Mouse (Mus musculus): ENCODE measurements around the gene Mb. TPM values are rescaled to one million over a fixed set of nuclear protein-coding genes. Genes with fewer than 3 reads are reported as not detected.
A peak's percentile ranks its signal among the peaks of the same experiment; 100 is the strongest.

Mb gene
- polyA plus RNA-seq, 1 experiment from 2014 or later, result 1.4 TPM

DNA sequence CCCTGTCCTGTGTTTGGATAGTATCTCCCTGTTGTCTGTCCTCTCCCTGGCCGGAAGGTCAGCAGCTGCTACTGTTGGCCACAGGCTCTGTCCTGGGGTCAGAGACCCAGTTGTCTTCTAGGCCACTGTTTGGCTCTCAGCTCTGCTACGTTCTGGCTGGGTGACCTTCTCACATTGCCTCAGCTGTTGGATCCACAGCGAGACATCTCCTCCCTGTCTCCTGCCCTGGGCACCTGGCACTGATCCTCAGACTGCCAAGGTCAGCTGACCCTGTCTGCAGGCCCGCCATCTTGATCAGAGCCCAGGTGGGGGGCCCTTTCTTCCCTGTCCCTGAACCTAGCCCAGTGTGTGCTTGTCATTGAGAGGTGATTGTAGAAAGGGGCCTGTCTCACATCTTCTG lies 35.5 kb downstream of the Mb start:
- Histone ChIP-seq H3K4me3 (ENCODE audit: low read depth, low read length) (no peak overlapping the region), H3K9me3 (ENCODE audit: control insufficient read depth, low read length) (no peaks in the 10 kb centered on the region), H3K9ac (replicated peaks; ENCODE audit: low read depth, low read length) (no peak overlapping the region), H3K4me1 (ENCODE audit: control insufficient read depth, insufficient read depth, low read length) (peaks cover 12% of the 10 kb centered on the region; the same call in 1 of the 2 replicates), H3K27ac (ENCODE audit: low read depth, low read length) (no peak overlapping the region), H3K4me2 (ENCODE audit: low read depth, low read length) (no peak overlapping the region), H3K36me3 (ENCODE audit: control insufficient read depth, insufficient read depth, low read length) (no peaks in the 10 kb centered on the region), H3K27me3 (ENCODE audit: control insufficient read depth, insufficient read depth, low read length) (no peaks in the 10 kb centered on the region)
- no peak for ATAC-seq (ENCODE audit: low read depth)
- 76% methylated on average over 4 of the region's 4 CpGs for WGBS

DNA sequence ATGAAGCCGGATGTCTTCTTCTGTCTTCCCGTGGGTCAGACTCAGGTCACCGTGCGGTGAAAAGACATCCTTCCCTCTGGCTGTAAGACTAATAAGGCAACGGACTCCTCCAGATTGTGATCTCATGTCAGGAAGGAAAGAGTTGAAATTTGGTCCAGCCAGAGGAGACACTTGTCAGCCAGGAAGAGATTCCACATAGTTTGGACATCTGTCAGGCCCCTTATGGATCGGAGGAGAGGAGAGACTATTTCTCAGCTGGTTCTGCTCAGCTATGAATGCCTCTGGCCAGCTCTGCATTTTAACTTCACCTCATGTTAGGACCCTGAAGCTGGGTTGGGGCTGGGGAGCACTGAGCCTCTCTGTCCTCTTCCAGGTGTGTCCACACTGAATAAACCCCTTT lies 36.0 kb downstream of the Mb start:
- 64% methylated on average over 6 of the region's 6 CpGs for WGBS
- H3K4me2 ChIP-seq (ENCODE audit: low read depth, low read length), result 0 out of 2 replicates have a peak overlapping the region, but pooled peaks have one; percentile 0
- no peaks in the 10 kb centered on the region for H3K27me3 ChIP-seq (ENCODE audit: control insufficient read depth, insufficient read depth, low read length)
- peak overlapping the region; percentile 58 for H3K27ac ChIP-seq (ENCODE audit: low read depth, low read length)
- ATAC-seq (ENCODE audit: low read depth), result no peak
- H3K9ac ChIP-seq (replicated peaks; ENCODE audit: low read depth, low read length), result no peak overlapping the region
- H3K4me3 ChIP-seq (ENCODE audit: low read depth, low read length), result no peak overlapping the region
- H3K9me3 ChIP-seq (ENCODE audit: control insufficient read depth, low read length), result no peaks in the 10 kb centered on the region
- H3K4me1 ChIP-seq (ENCODE audit: control insufficient read depth, insufficient read depth, low read length), result peaks cover 12% of the 10 kb centered on the region; the same call in 1 of the 2 replicates
- no peaks in the 10 kb centered on the region for H3K36me3 ChIP-seq (ENCODE audit: control insufficient read depth, insufficient read depth, low read length)

GRCm38 (mm10) chr15:77013753-77014241 lies 36.7 kb downstream of the Mb start:
- peak overlapping the region; percentile 35; the same call in 1 of the 2 replicates for H3K9ac ChIP-seq (replicated peaks; ENCODE audit: low read depth, low read length)
- 19% methylated on average over 15 of the region's 15 CpGs for WGBS

DNA sequence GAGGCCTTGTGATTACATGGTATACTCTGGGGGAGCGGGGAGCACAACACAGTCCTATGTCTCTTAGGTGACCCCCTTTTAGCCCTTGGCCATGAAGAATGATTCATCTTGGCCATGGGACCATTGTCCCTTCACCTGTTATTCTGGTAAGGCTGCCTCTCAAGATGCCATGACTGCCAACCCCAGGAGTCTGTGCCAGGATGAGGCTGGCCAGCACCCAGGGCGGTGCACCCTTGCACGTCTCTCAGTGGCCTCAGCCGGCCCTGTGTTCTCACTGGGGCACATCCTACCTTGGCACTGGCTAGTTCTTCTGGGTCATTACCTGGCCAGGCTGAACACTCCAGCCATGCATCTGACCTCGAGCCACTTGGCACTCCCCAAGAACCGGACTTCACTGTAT lies 41.6 kb downstream of the Mb start:
- Histone ChIP-seq H3K9ac (replicated peaks; ENCODE audit: low read depth, low read length) (no peak overlapping the region), H3K27ac (ENCODE audit: low read depth, low read length) (no peak overlapping the region), H3K4me1 (ENCODE audit: control insufficient read depth, insufficient read depth, low read length) (peaks cover 5% of the 10 kb centered on the region; the same call in 1 of the 2 replicates), H3K9me3 (ENCODE audit: control insufficient read depth, low read length) (no peaks in the 10 kb centered on the region), H3K4me2 (ENCODE audit: low read depth, low read length) (no peak overlapping the region), H3K36me3 (ENCODE audit: control insufficient read depth, insufficient read depth, low read length) (no peaks in the 10 kb centered on the region), H3K27me3 (ENCODE audit: control insufficient read depth, insufficient read depth, low read length) (no peaks in the 10 kb centered on the region), H3K4me3 (ENCODE audit: low read depth, low read length) (no peak overlapping the region)
- ATAC-seq (ENCODE audit: low read depth), result no peak
- 96% methylated on average over 6 of the region's 6 CpGs for WGBS

More at GRCm38 (mm10) chr15:77013753-77014241, 36.7 kb downstream of the Mb start:
- Histone ChIP-seq H3K4me3 (ENCODE audit: low read depth, low read length) (no peak overlapping the region), H3K36me3 (ENCODE audit: control insufficient read depth, insufficient read depth, low read length) (no peaks in the 10 kb centered on the region), H3K4me2 (ENCODE audit: low read depth, low read length) (0 out of 2 replicates have a peak overlapping the region, but pooled peaks have one; percentile 0), H3K27ac (ENCODE audit: low read depth, low read length) (peak overlapping the region; percentile 71), H3K4me1 (ENCODE audit: control insufficient read depth, insufficient read depth, low read length) (peaks cover 12% of the 10 kb centered on the region; the same call in 1 of the 2 replicates), H3K27me3 (ENCODE audit: control insufficient read depth, insufficient read depth, low read length) (no peaks in the 10 kb centered on the region), H3K9me3 (ENCODE audit: control insufficient read depth, low read length) (no peaks in the 10 kb centered on the region)
- peak; percentile 54 for ATAC-seq (ENCODE audit: low read depth)

- ATAC-seq (ENCODE audit: low read depth), result peak; percentile 46; the same call in 1 of the 2 replicates
- WGBS, result 20% methylated on average over 3 of the region's 3 CpGs
- Histone ChIP-seq H3K9me3 (ENCODE audit: control insufficient read depth, low read length) (no peaks in the 10 kb centered on the region), H3K36me3 (ENCODE audit: control insufficient read depth, insufficient read depth, low read length) (no peaks in the 10 kb centered on the region), H3K4me2 (ENCODE audit: low read depth, low read length) (no peak overlapping the region), H3K4me1 (ENCODE audit: control insufficient read depth, insufficient read depth, low read length) (no peaks in the 10 kb centered on the region), H3K9ac (replicated peaks; ENCODE audit: low read depth, low read length) (no peak overlapping the region), H3K4me3 (ENCODE audit: low read depth, low read length) (no peak overlapping the region), H3K27me3 (ENCODE audit: control insufficient read depth, insufficient read depth, low read length) (no peaks in the 10 kb centered on the region), H3K27ac (ENCODE audit: low read depth, low read length) (no peak overlapping the region)
Observed at GRCm38 (mm10) chr15:77003868-77004215, 46.6 kb downstream of the Mb start.

DNA sequence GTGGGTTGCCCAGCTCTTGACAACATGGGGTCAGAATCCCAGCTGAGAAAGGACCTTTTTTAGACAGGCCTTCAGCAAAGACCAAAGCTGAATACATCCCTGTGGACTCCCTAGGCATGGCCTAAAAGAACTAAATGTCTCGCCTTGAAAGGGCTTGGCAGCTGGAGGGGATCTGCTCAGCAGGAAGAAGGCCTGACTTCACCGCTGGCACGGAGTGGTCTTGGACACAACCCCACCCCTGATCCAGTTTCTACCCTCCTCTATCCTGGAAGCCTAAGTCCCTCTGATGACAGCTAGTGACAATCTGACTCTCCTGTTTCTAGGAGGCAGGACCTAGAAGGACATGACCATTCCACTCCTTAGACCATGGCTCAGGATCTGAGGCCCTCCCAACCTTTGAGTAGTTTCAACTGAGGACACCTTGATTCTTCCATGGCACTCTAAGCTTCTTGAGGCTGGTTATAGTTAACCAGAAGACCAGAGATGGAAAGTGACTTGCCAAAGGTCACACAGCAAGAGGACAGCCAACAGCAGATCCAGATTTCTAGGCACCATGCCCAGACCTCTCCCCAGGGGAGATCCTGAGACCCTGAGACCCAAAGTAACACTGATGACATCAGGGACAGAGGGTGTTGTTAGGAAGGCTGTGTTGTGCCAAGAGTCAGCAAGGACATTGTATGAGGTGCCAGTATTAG lies 47.1 kb downstream of the Mb start:
- H3K9me3 ChIP-seq (ENCODE audit: control insufficient read depth, low read length), result no peaks in the 10 kb centered on the region
- no peak for ATAC-seq (ENCODE audit: low read depth)
- 93% methylated on average over 3 of the region's 3 CpGs for WGBS

GRCm38 (mm10) chr15:76998878-76999588 lies 51.4 kb downstream of the Mb start:
- WGBS, result 53% methylated on average over 21 of the region's 21 CpGs
- Histone ChIP-seq H3K4me1 (ENCODE audit: control insufficient read depth, insufficient read depth, low read length) (no peaks in the 10 kb centered on the region), H3K27ac (ENCODE audit: low read depth, low read length) (no peak overlapping the region), H3K9ac (replicated peaks; ENCODE audit: low read depth, low read length) (no peak overlapping the region), H3K36me3 (ENCODE audit: control insufficient read depth, insufficient read depth, low read length) (no peaks in the 10 kb centered on the region), H3K4me2 (ENCODE audit: low read depth, low read length) (no peak overlapping the region), H3K4me3 (ENCODE audit: low read depth, low read length) (no peak overlapping the region), H3K9me3 (ENCODE audit: control insufficient read depth, low read length) (no peaks in the 10 kb centered on the region), H3K27me3 (ENCODE audit: control insufficient read depth, insufficient read depth, low read length) (no peaks in the 10 kb centered on the region)
- no peak for ATAC-seq (ENCODE audit: low read depth)

More for the DNA sequence above, 47.1 kb downstream of the Mb start:
- no peak overlapping the region for H3K4me2 ChIP-seq (ENCODE audit: low read depth, low read length)
- H3K4me1 ChIP-seq (ENCODE audit: control insufficient read depth, insufficient read depth, low read length), result no peaks in the 10 kb centered on the region
- H3K27me3 ChIP-seq (ENCODE audit: control insufficient read depth, insufficient read depth, low read length), result no peaks in the 10 kb centered on the region
- no peak overlapping the region for H3K4me3 ChIP-seq (ENCODE audit: low read depth, low read length)
- no peaks in the 10 kb centered on the region for H3K36me3 ChIP-seq (ENCODE audit: control insufficient read depth, insufficient read depth, low read length)
- no peak overlapping the region for H3K27ac ChIP-seq (ENCODE audit: low read depth, low read length)
- H3K9ac ChIP-seq (replicated peaks; ENCODE audit: low read depth, low read length), result no peak overlapping the region

- no peak for ATAC-seq (ENCODE audit: low read depth)
- no peaks in the 10 kb centered on the region for H3K4me1 ChIP-seq (ENCODE audit: control insufficient read depth, insufficient read depth, low read length)
- H3K9ac ChIP-seq (replicated peaks; ENCODE audit: low read depth, low read length), result no peak overlapping the region
- H3K4me3 ChIP-seq (ENCODE audit: low read depth, low read length), result no peak overlapping the region
- no peak overlapping the region for H3K27ac ChIP-seq (ENCODE audit: low read depth, low read length)
- 82% methylated on average over 2 of the region's 2 CpGs for WGBS
- no peak overlapping the region for H3K4me2 ChIP-seq (ENCODE audit: low read depth, low read length)
- H3K9me3 ChIP-seq (ENCODE audit: control insufficient read depth, low read length), result no peaks in the 10 kb centered on the region
- no peaks in the 10 kb centered on the region for H3K36me3 ChIP-seq (ENCODE audit: control insufficient read depth, insufficient read depth, low read length)
- no peaks in the 10 kb centered on the region for H3K27me3 ChIP-seq (ENCODE audit: control insufficient read depth, insufficient read depth, low read length)
Observed at GRCm38 (mm10) chr15:76998048-76998447, 52.4 kb downstream of the Mb start.

DNA sequence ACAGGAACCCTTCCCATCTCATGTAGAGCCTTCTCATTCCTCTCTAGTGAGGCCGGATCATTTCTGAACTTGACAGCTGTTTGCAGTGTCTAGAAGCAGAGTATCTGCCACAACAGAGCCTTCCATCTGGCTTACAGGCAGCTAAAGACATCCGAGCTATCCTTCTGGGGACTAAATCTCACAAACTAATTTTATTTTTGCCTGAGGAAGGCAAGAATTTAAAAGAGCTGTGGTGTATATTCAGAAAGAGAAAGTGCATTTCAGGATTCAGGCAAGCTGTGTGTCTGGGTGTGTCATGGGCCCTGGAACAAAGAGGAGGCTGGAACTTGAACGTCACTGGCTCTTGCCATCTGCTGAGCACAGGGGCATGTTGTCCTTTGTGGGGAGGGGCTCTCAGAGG lies 56.1 kb downstream of the Mb start:
- no peak overlapping the region for H3K4me3 ChIP-seq (ENCODE audit: low read depth, low read length)
- no peak for ATAC-seq (ENCODE audit: low read depth)
- 73% methylated on average over 3 of the region's 3 CpGs for WGBS
- H3K4me1 ChIP-seq (ENCODE audit: control insufficient read depth, insufficient read depth, low read length), result no peaks in the 10 kb centered on the region
- no peaks in the 10 kb centered on the region for H3K9me3 ChIP-seq (ENCODE audit: control insufficient read depth, low read length)
- H3K27me3 ChIP-seq (ENCODE audit: control insufficient read depth, insufficient read depth, low read length), result no peaks in the 10 kb centered on the region
- no peak overlapping the region for H3K9ac ChIP-seq (replicated peaks; ENCODE audit: low read depth, low read length)
- no peak overlapping the region for H3K4me2 ChIP-seq (ENCODE audit: low read depth, low read length)
- H3K36me3 ChIP-seq (ENCODE audit: control insufficient read depth, insufficient read depth, low read length), result no peaks in the 10 kb centered on the region
- no peak overlapping the region for H3K27ac ChIP-seq (ENCODE audit: low read depth, low read length)
